Comparison of ENCODE assay signal across 1 mouse cellular context in the genomic region with DNA sequence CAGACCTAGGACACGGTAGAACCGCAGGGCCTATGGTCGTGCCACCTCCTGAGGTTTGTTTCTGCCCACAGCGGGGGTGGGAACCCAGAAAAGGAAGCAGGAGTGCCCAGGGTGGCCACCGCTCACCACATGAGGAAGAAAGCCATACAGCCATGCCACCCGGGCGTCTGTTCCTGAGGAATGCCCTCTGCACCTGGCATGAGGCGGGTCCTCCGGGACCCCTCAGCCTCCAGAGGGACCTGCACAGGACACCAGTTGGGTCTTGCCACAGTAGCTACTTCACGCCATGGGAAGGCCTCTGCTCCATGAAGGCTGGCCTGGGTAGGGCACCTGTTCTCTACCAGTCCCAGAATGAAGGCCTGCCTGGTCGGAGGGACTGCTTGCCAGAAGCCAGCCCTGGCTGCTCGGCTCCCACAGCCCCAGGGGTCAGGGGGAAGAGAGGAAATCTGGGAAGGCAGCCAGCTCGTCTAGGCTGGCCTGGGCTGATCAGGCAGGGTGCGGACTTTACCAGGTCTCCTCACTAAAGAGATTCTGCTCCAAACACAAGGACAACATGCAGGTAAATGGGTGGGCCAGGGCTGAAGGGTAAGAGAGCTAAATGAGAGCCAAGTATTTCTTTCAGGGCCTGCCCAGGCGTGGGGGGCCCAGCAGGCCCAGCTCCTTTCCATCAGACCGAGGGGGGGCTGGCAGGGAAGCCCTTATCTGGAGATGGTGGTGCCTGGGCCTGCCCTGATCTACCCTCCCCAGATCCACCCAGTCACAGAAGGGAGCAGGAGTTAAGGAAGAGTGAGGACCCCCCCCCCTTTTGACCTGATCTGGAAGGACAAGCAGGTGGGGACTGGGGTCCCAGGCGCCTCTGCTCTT.
TF ChIP-seq lines count a peak whose summit lies in the region.

No protein-coding gene starts in this region.

TF ChIP-seq in MEL, 35 proteins besides CTCF, POLR2A, EP300 and RAD21:
- TF ChIP-seq TCF12 (IDR thresholded peaks at IDR 0.05; ENCODE audit: low read depth, low read length) (peak; percentile 85), MXI1 (IDR thresholded peaks at IDR 0.05; ENCODE audit: low read depth, low read length) (no peak), ZMIZ1 (IDR thresholded peaks at IDR 0.05; ENCODE audit: low read depth, low read length) (peak; percentile 24; the same call in 1 of the 2 replicates), ZNF384 (IDR thresholded peaks at IDR 0.05; ENCODE audit: low read depth, low read length) (no peak), GABPA (IDR thresholded peaks at IDR 0.05; ENCODE audit: low read depth, low read length) (no peak), SMC3 (IDR thresholded peaks at IDR 0.05; ENCODE audit: low read depth, low read length) (no peak), MAFK (IDR thresholded peaks at IDR 0.05; ENCODE audit: borderline replicate concordance, low read depth, low read length) (no peak), TAL1 (IDR thresholded peaks at IDR 0.05; ENCODE audit: low read length) (peak; percentile 71), CHD1 (IDR thresholded peaks at IDR 0.05; ENCODE audit: low read depth, low read length) (no peak; the same call in 1 of the 2 replicates), SIN3A (IDR thresholded peaks at IDR 0.05; ENCODE audit: low read length) (no peak), POLR2AphosphoS2 (IDR thresholded peaks at IDR 0.05; ENCODE audit: low read length) (no peak), RCOR1 (IDR thresholded peaks at IDR 0.05; ENCODE audit: low read depth, low read length) (peak; percentile 14; the same call in 1 of the 2 replicates), KAT2A (conservative IDR thresholded peaks at IDR 0.05; ENCODE audit: low read depth, low read length) (no peak; the same call in 1 of the 2 replicates), UBTF (IDR thresholded peaks at IDR 0.05; ENCODE audit: borderline replicate concordance, insufficient read depth, low read depth, low read length) (no peak), GATA1 (IDR thresholded peaks at IDR 0.05; ENCODE audit: low read depth, low read length) (peak; percentile 64), TBP (IDR thresholded peaks at IDR 0.05; ENCODE audit: low read depth, low read length) (no peak), MAX (IDR thresholded peaks at IDR 0.05; ENCODE audit: low read length) (no peak), MEF2A (IDR thresholded peaks at IDR 0.05; ENCODE audit: extremely low read depth, insufficient replicate concordance, low read depth, low read length, poor library complexity, severe bottlenecking) (no peak), MAZ (IDR thresholded peaks at IDR 0.05; ENCODE audit: low read depth, low read length) (peak; percentile 86), NELFE (IDR thresholded peaks at IDR 0.05; ENCODE audit: low read depth, low read length) (no peak; the same call in none of the 2 replicates), POLR2AphosphoS5 (IDR thresholded peaks at IDR 0.05; ENCODE audit: borderline replicate concordance, low read depth, low read length) (no peak), ZKSCAN1 (IDR thresholded peaks at IDR 0.05; ENCODE audit: low read depth, low read length) (no peak), MYC (IDR thresholded peaks at IDR 0.05; ENCODE audit: low read depth, low read length) (0 out of 2 replicates have a peak, but pooled peaks have one; percentile 26), CHD2 (IDR thresholded peaks at IDR 0.05; ENCODE audit: low read length) (no peak), E2F4 (IDR thresholded peaks at IDR 0.05; ENCODE audit: borderline replicate concordance, low read depth, low read length) (no peak), HCFC1 (IDR thresholded peaks at IDR 0.05; ENCODE audit: low read depth, low read length) (0 out of 2 replicates have a peak, but pooled peaks have one; percentile 7), ETS1 (IDR thresholded peaks at IDR 0.05; ENCODE audit: low read depth, low read length) (0 out of 2 replicates have a peak, but pooled peaks have one; percentile 20), NRF1 (IDR thresholded peaks at IDR 0.05; ENCODE audit: insufficient read depth, low read depth, low read length, poor library complexity, severe bottlenecking) (no peak), ZC3H11A (IDR thresholded peaks at IDR 0.05; ENCODE audit: low read depth, low read length) (no peak), BHLHE40 (IDR thresholded peaks at IDR 0.05; ENCODE audit: borderline replicate concordance, low read depth, low read length) (no peak), USF1 (IDR thresholded peaks at IDR 0.05; ENCODE audit: low read depth, low read length) (no peak), JUND (IDR thresholded peaks at IDR 0.05; ENCODE audit: low read depth, low read length) (no peak), USF2 (IDR thresholded peaks at IDR 0.05; ENCODE audit: borderline replicate concordance in 1 of 2, insufficient read depth in 1 of 2, low read depth in 1 of 2, low read length in 2 of 2) (no peak), MYB (IDR thresholded peaks at IDR 0.05; ENCODE audit: low read depth, low read length) (no peak), ELF1 (IDR thresholded peaks at IDR 0.05; ENCODE audit: low read depth, low read length) (no peak)
